Mouse (Mus musculus): ENCODE measurements around the gene Aspa.

The Aspa gene

DNA sequence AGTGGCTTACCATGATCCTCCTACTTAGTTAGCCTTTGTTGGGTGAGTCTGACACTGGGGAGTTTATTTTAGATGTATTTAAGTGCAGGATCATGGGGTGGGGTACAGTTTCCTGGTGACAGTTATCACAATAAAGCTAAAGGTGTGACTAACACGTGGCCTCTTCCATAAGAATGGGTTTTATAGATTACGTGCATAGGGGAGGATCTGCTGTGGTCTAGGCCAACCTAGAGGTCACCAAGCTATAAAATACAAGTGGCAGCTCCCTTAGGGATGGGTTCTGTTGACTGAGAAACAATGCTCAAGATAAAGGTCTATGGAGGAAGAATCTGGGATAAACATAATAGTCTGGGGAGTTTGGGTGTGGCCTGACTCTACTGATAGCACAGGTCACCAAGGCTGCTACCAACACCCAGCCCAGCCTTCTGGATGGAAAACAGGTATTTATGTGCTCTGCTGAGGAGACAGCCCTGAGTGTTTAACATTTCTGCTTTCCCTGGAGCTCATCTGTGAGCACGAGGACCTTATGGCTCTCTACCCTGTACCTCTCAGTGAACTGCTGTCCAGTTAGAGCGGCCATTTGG lies 71.9 kb downstream of the Aspa start:
- DNase-seq (ENCODE audit: low spot score) = no peak
